Mouse (Mus musculus): ENCODE results near the gene Fbxo44.

The Fbxo44 gene

DNA sequence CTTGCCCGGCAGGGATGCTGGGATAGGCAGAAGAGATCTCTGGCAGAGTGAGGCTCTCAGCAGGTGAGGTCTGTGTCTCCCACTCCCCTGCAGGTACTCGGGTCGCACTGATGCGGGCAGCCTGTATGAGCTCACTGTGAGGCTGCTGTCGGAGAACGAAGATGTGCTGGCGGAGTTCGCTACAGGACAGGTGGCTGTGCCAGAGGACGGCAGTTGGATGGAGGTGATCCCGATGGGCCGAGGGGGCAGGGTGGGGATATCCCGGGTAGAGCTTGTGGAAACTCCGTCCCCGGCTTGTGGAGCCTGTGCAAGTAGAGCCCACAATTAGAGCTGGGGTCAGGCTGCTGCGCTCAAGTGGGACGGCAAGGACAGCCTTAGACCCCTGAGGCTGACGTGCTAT is 5.3 kb upstream of the Fbxo44 start:
- no peak for DNase-seq (ENCODE audit: low read depth)

DNA sequence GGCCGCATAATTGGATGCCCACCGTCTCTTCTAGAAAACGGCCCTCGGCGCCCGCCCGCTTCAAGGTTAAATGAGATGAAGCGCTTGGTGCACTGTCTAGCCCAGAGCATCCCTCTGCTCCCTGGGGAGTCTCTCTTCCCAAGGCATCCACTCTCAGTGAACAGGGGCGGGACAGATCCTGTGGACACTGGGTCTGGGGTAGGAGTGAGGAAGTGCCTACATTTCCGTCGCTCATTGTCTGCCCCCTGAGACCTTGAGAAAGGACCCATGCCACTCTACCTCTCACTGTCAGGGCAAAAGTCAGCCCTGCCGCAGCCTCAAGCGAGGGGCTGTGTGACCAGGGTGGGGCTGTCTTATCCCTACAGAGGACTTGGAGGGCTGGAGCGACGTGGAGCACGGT is 4.2 kb upstream of the Fbxo44 start:
- no peak for DNase-seq (ENCODE audit: low read depth)

DNA sequence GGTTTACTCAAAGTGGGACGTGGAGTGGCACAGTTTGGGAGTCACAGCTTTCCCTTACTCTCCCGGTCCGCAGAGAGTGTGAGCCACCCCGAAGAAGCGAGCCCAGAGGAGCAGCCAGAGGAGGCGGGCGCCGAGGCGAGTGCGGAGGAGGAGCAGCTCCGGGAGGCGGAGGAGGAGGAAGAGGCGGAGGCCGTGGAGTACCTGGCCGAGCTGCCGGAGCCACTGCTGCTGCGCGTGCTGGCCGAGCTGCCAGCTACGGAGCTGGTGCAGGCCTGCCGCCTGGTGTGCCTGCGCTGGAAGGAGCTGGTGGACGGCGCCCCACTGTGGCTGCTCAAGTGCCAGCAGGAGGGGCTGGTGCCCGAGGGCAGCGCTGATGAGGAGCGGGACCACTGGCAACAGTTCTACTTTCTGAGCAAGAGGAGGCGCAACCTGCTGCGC is 3.7 kb upstream of the Fbxo44 start:
- peak; percentile 78 for DNase-seq (ENCODE audit: low read depth)

DNA sequence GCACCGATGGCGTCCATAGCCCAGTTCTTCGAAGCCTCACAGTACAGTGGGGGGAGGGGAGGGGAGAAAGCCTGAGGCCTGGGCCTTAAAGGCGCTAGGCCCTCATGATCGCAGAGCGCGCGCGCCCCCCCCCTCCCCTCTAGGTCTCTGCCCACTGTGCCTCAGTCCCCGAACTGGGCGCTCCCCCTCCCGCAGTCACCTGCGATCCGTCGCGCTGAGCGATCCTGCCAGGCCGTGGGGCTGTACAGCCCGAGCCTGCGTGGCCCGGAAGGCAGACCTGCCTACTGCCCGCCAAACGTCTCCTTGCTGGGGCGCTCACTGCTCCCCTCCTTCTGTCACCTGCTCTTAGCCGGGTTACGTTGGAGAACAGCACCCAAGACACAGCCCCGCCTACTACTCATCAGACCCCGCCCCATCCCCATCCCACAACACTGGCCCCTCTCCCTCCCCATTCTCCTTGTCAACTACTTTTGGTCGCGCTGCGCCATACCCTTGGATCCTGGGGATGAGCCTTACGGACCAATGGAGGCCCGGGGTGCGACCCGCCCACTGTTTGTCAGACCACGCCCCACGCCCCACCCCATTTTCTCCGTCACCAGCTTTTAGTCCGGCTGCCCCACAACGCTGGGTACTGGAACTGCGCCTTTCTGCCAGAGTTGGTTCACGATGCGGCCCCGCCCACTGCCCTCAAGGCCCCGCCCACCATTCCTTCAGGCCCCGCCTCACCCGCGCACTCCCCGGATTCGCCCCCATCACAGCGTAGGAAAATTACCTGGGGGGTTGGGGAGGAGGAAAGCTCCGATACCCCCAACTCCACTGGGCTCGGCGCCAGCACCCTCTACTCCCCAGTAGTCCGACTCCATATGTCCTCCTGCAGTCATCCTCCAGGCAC is 492 bp downstream of the Fbxo44 start:
- no peak for DNase-seq (ENCODE audit: low read depth)

DNA sequence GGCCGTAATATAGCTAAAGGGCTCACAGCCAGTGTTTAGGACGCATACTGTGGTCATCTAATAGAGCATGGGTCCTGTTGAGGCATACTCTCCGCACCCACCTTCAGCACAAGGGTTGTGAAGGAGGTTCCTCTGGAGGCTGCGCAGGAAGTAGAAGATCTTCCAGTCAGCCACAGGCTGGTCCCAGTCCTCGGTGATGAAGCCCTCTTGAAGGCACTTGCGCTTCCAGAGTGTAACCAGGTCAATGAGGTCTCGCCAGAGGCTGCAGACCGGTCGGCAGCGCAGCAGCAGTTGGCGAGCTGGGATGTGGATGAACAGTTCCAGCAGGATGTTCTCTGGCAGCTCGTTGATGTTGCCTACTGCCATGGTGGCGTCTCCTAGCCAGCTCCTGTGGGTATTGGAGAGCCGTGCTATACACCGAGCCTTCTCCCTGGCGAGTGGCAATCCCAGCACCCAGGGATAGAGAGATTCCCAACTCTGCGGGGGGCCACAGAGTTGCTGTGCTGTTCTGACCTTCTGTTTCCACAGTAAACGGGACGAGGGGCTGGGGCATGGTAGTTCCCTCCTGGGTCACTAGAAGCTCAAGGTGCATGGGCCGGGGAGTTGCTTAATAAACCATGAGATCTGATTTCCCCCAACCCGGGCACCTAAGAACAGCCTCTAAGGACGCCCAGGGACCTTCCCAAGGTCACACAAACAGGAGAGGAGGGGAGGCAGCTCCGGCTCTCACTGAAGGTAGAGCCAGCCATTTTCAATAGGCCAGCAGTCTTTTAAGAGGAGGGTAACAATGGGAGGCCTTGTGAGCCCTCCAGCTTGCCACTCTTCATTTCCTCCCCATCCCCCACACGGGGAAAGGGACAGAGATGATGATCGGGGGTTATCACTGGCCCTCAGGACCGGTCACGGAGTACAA is 1.6 kb downstream of the Fbxo44 start:
- no peak for DNase-seq (ENCODE audit: low read depth)

DNA sequence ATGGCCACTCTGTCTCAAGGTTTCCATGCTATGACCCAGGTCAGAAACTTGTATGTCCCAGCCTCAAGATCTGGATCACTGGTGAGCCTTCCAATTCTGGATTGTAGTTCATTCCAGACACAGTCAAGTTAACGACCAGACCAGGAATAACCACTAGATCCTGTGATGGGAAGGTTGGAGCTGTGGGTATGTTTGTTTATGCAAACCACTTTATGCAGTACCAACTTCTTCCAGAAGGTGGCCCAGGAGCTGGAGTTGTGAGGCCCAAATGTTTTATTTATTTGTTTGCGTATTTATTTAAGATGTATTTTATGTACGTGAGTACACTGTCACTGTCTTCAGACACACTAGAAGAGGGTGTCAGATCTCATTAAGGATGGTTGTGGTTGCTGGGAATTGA is 5.3 kb downstream of the Fbxo44 start:
- DNase-seq (ENCODE audit: low read depth), result peak; percentile 64

DNA sequence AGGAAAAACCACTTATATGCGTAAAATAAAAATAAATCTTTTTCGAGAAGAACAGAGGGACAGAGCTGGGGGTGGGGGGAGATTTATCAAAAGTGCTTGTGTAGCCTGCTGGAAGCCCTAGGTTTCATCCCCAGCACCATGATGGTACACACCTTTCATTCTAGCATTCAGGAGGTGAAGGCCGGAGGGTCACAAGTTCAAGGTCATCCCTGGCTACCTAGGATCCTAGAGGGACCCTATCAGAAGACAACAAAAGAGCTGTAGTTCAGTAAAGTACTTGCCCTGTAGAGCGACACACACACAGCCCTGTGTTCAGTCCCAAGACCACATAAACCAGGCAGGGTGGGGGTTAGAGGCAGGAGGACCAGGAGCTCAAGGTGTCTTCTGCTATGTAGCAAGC is 6.3 kb downstream of the Fbxo44 start:
- DNase-seq (ENCODE audit: low read depth), result no peak

DNA sequence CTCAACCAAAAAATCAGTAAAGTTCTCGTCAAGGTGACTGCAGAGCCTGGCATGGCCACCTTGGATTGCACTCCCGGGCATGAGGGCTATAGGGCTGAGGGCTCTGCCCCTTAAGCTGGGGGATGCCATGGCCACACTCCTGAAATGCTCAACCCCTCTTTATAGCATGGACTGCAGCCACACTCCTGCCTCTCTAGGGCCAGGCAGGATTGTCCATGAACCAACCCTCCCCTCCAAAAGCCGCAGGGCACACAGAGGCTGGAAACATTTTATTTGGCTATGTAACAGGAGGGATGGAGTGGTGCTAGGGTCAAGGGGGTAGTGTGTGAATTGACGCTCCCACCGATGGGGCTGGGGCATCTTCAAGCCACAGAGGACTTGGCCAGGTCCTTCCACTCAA is 7.7 kb downstream of the Fbxo44 start:
- DNase-seq (ENCODE audit: low read depth), result no peak

DNA sequence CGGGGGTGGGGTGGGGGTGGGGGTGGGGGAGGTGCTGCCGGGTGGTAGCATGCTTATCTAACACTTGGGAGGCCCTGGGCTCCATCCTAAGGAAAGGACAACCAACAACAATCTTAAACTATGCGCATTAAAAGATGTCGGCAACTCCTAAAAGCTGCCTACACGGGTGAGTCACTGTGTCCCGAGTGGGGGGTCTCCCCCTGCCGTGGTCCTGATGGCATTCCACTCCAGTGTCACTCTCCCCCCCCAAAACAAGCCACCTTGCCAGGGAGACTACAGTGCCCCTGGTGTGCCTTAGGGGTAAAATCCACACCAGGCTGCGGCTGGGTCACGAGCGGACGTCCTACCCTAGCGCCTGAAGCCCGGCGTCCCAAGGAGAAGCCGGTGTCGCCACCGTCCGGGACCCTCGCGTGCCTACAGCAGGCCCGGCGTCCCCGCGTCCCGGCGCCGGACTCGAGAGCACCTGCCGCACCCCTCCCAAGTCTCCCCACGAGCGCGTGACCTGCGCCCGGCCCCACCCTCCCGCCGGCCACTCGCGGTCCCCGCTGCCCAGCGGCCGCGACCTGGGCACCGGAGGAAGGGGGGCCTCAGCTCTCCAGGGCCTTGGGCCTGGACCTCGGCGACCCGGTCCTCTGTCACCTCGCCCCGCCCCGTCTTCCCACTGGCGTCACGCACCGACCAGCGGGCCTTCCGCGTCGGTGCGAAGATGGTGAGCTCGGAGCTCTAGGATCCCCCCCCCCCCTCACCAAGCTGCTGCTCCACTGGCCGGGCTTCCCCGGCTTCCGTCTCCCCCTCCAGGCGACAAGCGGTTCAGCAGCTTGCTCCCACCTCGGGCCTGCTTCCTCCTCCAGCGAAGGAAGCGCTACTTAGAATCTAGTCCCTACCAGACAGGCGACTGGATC is 8.8 kb downstream of the Fbxo44 start, which contains the start of gene Fbxo6:
TSS of gene Fbxo6 (minus strand) at position 874 of the 902 bp plus-strand sequence.
- peak; percentile 92 for DNase-seq (ENCODE audit: low read depth)

DNA sequence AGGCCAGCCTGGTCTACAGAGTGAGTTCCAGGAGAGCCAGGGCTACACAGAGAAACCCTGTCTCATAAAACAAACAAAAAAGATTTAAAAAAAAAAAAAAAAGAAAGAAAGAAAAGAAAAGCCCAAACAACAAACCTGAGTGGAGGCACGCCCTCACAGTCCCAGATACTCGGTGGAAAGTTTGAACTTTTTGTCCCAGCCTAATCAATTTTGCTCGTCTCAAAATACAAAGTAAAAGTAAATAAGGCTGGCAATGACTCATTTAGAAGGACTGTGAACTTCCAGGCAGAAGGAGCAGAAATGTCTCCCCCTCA is 9.4 kb downstream of the Fbxo44 start:
- DNase-seq (ENCODE audit: low read depth), result no peak

DNA sequence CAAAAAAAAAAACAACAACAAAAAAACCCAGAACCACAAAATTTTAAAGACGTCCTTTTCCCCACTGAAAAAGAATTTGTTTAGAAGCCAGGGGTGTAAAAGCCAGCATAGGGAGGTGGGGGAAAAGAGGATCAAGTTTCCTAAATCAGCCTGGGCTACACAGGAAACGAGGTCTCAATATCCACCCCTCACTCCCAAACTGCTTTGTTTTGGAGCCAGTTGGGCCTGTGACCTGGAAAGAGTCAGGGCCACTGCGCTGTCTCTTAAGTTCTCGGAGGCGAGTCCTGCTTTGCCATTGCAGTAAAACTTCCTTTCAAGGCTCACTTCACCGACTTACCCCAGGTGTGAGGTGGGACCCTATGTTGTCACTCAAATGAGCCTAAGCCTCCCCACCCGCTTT is 10.0 kb downstream of the Fbxo44 start:
- DNase-seq (ENCODE audit: low read depth), result no peak

DNA sequence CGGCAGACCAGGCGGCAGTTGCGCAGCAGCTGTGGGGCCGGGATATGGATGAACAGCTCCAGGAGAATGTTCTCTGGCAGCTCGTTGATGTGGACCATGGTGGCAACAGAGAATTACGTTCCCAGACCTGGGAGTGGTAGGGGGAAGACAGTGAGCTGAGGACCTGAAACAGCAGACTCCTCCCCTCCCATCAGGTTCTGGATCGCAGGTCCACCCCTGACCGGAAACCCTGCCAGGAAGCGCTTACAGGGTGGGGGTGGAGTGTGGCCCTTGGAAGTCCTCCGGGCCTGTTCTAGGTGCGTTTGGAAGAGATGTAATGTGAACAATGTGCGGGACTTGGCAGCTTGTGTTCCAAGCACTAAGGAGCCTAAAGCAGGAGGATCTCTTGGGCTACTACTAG is 10.7 kb downstream of the Fbxo44 start:
- no peak for DNase-seq (ENCODE audit: low read depth)

DNA sequence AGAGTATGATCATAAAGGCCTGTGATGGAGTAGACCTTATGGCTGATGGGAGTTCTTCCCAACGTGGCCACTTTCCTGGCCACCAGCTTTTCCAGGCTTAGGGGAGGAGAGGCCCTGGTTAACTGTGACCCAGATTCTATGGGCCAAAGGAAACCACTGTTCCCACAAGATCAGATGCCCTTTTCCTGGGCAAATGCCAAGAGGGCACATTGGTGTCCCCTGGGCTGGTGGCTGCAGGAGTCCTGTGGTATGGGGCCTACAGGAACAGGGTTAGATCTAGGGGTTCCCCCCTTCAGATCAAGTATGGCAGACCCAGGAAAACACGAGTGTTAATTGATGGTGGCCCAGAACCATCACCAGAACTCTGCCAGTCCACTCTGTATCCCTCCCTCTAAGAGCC is 12.6 kb downstream of the Fbxo44 start:
- DNase-seq (ENCODE audit: low read depth), result no peak

DNA sequence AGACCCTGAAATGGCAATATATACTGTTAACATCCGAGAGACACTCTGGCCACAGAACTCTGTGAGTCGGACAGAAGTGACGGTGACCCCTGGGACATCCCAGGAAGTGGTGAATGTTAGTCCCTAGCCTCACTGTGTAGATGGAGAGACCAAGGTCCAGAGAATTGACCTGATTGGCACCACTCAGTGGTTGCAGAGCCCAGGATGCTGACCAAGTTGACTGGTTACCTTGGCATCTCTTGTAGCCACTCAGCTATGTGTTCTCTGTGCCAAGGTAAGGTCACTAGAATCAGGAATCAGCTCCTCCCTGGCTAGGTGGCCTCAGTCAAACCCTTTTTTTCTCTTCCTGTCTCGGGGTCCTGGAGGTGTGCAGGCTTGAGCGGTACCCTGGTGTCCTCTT is 16.6 kb downstream of the Fbxo44 start:
- DNase-seq (ENCODE audit: low read depth), result no peak

DNA sequence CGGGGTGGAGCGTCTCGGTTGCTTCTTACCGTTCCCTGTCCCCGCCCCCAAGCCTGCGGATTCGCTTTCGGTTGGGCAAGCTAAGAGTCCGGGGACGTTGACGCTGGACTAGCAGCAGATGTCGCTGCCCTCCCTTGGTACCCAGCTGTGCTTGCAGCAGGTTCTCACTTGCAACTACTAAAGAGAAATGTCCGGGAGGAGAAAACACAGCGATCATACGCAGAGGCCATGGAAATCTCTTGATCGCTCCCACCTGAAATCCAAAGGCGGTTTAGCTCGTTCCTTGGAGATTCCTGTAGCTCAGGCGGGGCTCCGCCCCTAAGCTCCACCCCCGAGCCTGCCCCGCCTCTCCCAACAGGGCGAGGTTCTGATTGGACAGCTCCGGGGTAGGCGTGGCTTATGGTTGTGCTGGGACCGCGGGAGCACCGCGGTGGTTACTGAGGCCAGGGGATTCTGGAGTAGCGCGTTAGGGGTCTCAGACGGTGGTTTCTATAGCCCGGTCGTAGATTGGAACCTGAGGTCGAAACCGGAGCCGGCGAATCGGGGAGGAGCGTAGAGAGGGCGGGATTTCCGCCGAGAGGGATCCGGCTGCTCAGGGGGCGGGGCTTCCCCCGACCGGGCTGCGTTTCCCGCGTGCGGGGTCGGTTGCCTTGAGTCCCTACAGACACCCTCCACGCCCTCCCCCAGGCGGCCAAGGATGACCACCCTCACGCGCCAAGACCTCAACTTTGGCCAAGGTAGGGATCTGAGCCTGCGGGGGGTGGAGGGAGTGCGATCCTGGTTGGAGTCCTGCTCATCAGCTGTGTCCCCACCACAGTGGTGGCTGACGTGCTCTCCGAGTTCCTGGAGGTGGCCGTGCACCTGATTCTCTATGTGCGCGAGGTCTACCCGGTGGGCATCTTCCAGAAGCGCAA is 19.9 kb downstream of the Fbxo44 start:
- DNase-seq (ENCODE audit: low read depth), result peak; percentile 90

DNA sequence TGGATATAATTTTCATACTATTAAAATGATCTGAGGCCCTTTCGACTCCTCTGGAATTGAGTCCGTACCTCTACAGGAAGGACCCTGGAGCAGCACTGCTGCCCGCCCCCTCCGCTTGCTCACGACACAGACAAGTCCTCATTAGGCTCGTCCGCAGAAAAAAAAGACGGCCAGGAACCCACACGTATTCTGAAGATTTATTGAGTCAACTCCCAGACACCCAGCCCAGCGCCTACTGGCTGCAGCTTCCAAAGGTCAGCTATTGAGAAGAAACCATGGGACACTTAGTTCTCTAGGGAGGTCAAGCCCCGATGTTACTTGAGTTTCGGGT is 20.6 kb downstream of the Fbxo44 start:
- no peak for DNase-seq (ENCODE audit: low read depth)

DNA sequence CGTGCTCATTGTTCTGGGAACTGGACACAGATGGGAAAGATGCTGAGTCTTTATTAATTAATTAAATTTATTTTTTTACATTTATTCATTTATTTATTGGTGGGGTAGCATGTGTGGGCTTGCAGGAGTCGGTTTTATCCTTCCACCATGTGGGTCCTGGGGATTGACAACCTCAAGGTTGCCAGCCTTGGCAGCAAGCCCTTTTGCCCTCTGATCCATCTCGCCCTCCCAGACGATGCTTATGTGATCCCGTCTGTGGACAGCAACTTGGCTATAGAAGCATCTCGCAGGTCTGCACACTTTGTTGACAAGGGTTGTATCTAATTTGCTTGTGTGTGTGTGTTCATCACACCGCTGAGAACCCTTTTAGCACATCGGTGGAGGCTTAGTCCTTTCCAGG is 22.8 kb downstream of the Fbxo44 start:
- DNase-seq (ENCODE audit: low read depth), result no peak

DNA sequence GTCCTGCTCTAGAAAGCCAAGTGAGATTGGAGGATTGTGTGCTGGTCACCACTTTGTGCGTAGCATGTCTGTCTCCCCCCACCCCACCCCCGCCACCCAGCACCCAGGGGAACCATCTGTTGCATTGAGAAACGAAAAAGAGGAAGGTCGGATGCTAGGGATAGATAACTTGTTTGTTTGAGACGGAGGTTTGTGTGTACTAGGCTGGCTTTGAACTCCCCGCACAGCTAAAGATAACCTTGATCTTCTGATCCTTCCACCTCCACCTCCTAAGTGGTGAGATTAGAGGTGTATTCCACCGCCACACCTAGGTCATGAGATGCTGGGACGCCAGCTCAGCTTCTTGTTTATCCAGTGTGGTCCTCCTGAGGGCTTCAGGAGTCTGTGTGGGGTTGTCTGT is 25.3 kb downstream of the Fbxo44 start:
- no peak for DNase-seq (ENCODE audit: low read depth)

DNA sequence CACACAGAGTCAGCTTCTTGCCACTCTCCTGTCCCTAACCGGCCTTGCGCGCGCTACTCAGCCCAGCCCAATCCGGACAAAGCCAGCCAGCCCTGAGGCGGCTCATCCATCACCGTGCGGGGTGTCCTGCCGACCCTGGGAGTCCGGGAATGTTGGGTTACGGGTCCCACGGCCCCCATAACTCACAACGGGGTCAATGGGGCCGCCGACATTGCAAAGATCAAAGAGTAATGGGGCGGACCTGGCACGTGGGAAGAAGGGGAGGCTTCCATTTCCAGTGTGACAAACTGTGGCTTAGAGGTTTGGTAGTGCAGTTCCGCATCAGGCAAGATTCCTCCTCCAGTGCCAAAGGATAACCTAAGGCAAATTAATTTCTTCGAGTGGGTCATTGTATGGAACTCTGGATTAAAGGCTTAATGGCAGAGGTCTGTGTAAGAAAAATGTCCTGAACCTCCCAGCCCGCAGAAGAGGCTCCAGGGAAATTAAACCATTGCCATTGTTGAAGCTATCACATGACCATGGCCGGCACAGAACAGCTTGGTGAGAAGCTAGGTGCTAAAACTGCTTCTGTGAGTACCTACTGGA is 28.7 kb downstream of the Fbxo44 start:
- DNase-seq (ENCODE audit: low read depth), result no peak

DNA sequence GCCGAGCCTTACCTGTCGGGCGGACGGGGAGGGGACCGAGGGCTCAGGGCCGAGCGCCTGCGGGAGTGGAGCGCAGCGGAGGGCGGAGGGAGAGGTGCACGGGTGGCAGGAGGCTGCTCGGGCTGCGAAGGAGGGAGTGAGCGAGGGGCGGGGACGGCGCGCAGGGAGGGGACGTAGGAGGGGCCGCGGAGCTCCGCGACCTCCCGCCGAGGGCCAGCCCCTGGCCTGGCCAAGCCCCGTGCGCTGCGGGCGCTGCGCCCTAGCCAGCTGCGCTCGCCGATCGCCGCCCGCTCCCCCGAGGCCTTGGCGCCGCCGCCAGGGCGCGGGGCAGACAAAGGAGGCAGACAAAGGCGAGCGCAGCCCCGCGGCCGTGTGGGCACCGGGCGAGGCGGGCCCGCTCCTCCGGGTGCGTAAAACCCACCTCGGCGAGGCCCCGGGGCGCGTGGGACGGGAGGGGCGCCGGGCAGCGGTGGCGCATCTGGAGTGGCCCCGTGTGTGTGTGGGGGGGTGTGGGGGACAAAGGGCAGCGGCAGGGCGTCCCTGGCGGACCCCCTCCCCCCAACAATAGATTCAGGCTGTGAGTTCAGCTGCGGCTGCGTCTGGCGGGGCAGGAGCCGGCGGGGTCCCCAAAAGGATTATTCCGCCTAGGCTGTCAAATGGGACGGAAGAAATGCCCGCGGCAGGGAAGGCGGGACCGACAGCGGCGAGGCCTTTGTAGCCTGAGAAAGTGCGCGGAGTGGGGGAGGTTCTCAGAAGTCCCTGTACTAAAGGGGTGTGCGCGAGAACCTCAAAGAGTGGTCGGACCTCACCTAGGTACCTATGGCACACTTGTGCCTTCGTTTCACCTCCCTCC is 29.5 kb downstream of the Fbxo44 start, which contains the start of gene Draxin:
TSS of gene Draxin (minus strand) at position 138 of the 853 bp plus-strand sequence.
- no peak for DNase-seq (ENCODE audit: low read depth)

All from NIH3T3 (cell line).